Comparison of ENCODE assay signal across 11 mouse cellular contexts in the genomic region with DNA sequence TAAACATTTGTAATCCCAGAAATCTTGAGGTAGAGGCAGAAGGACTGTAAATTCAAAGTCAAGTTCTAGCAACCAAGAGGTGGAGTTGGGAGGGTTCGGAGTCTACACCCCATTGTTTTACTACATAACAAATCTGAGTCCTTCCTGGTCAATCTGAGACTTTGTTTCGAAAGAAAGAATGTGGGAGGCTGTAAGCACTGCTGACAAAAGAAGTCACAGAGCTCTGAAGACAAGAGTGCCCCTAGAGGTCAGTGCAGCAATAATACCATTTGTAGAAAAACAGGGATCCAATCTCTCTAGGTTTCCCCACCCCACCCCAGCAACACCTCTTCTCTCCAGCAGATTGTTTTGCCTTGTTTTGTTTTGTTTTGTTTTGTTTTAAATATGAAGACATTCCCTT. TPM values are rescaled to one million over a fixed set of nuclear protein-coding genes. Genes with fewer than 3 reads are reported as not detected.
DNase-seq lines count a peak whose midpoint lies in the region; ATAC-seq and TF ChIP-seq lines count a peak whose summit lies in the region.
"Had no signal": no experiment of that assay in that cellular context is flagged by ENCODE, and none has a peak within 500 bp of the region (broad histone marks: within the 10 kb centered on the region; RNA-seq: fewer than 3 reads in every experiment).

No protein-coding gene starts in this region.

- peak; percentile 9 to 30 for DNase-seq in kidney, postnatal 36 days
- no peak for DNase-seq in kidney, postnatal 10 days
- peak; percentile 25 for DNase-seq in ES-E14 (ENCODE audit: low read depth, low spot score)
- DNase-seq in brain, adult 2 months (ENCODE audit: low read depth, low spot score), result peak; percentile 8
- no peak for DNase-seq in frontal cortex, postnatal 36 days (ENCODE audit: low spot score in 2 of 2)

- H3K9me3 ChIP-seq in ES-E14 (ENCODE audit: control insufficient read depth, insufficient read depth, low read depth, low read length), result no peaks in the 10 kb centered on the region
- no peaks in the 10 kb centered on the region for H3K9me3 ChIP-seq in midbrain, embryonic 13.5 days
- H3K9me3 ChIP-seq: forebrain, embryonic 12.5 days; hindbrain, embryonic 15.5 days; limb, embryonic 13.5 days had no signal

- no peaks in the 10 kb centered on the region for H3K4me1 ChIP-seq in ES-E14 (ENCODE audit: control insufficient read depth in 2 of 2, insufficient read depth in 2 of 2, low read length in 2 of 2, poor library complexity in 1 of 2)
- H3K4me1 ChIP-seq in midbrain, embryonic 13.5 days (replicated peaks), result no peaks in the 10 kb centered on the region
- H3K4me1 ChIP-seq: forebrain, embryonic 12.5 days; hindbrain, embryonic 15.5 days; limb, embryonic 13.5 days had no signal

- in situ Hi-C loops in ES-E14 (cut with MboI; ENCODE audit: low sequenced_read_pairs in 2 of 2, unreplicated experiment in 2 of 2), result no loop called here

- peak; percentile 96 for ATAC-seq in megakaryocyte progenitor cell, adult 5-6 weeks (replicated peaks; ENCODE audit: poor library complexity)
- ATAC-seq in midbrain, embryonic 13.5 days, result no peak

- 34% methylated on average over 2 of the region's 2 CpGs for WGBS in midbrain, embryonic 13.5 days

- H3K27me3 ChIP-seq in midbrain, embryonic 13.5 days, result no peaks in the 10 kb centered on the region
- H3K27me3 ChIP-seq: forebrain, embryonic 12.5 days; hindbrain, embryonic 15.5 days; limb, embryonic 13.5 days had no signal

- no peak overlapping the region for H3K4me3 ChIP-seq in ES-E14 (ENCODE audit: insufficient read depth in 1 of 2, low read depth in 1 of 2, low read length in 2 of 2, poor library complexity in 1 of 2, severe bottlenecking in 1 of 2)
- no peak overlapping the region for H3K4me3 ChIP-seq in midbrain, embryonic 13.5 days (replicated peaks)
- H3K4me3 ChIP-seq: forebrain, embryonic 12.5 days; hindbrain, embryonic 15.5 days; limb, embryonic 13.5 days had no signal

- no peak overlapping the region for H3K27ac ChIP-seq in ES-E14 (ENCODE audit: insufficient read depth, low read depth, low read length, poor library complexity, severe bottlenecking)
- no peak overlapping the region for H3K27ac ChIP-seq in midbrain, embryonic 13.5 days
- H3K27ac ChIP-seq: forebrain, embryonic 12.5 days; hindbrain, embryonic 15.5 days; limb, embryonic 13.5 days had no signal

- no peaks in the 10 kb centered on the region for H3K36me3 ChIP-seq in ES-E14 (ENCODE audit: control insufficient read depth, insufficient read depth, low read length, poor library complexity, severe bottlenecking)
- H3K36me3 ChIP-seq in midbrain, embryonic 13.5 days, result no peaks in the 10 kb centered on the region
- H3K36me3 ChIP-seq: forebrain, embryonic 12.5 days; hindbrain, embryonic 15.5 days; limb, embryonic 13.5 days had no signal

- no peak overlapping the region for H3K4me2 ChIP-seq in midbrain, embryonic 13.5 days (replicated peaks)
- H3K4me2 ChIP-seq: forebrain, embryonic 12.5 days; hindbrain, embryonic 15.5 days; limb, embryonic 13.5 days had no signal

- no peak overlapping the region for H3K9ac ChIP-seq in ES-E14 (ENCODE audit: insufficient read depth, low read depth, low read length, poor library complexity, severe bottlenecking)
- no peak overlapping the region for H3K9ac ChIP-seq in midbrain, embryonic 13.5 days (replicated peaks)
- H3K9ac ChIP-seq: forebrain, embryonic 12.5 days; hindbrain, embryonic 15.5 days; limb, embryonic 13.5 days had no signal

TF ChIP-seq in ES-E14, 5 proteins besides CTCF, POLR2A, EP300 and RAD21:
- TF ChIP-seq MAFK (IDR thresholded peaks at IDR 0.05; ENCODE audit: insufficient read depth, low read depth, low read length) (no peak), CHD2 (IDR thresholded peaks at IDR 0.05; ENCODE audit: low read depth, low read length) (no peak)

RNA-seq across cellular contexts. Expression of gene Trpv5, which starts 18.2 kb away (rescaled TPM):
- 0.16 and 0.22 TPM in 2 replicates for total RNA-seq in ES-E14 (2012; rRNA removed)
- total RNA-seq in megakaryocyte progenitor cell, adult 5-6 weeks (2015), result 0.10 TPM in 1 of 2 replicates, not detected in the other
- total RNA-seq in megakaryocyte progenitor cell, adult 5-6 weeks (2017), result not detected in 2 replicates
- not detected in 2 replicates for polyA plus RNA-seq in midbrain, embryonic 13.5 days (2015; fragmentation: Nextera tagmentation; extraction: Ambion mirVana)
- polyA plus RNA-seq: forebrain, embryonic 12.5 days; hindbrain, embryonic 15.5 days; limb, embryonic 13.5 days had no signal

RNA-seq across cellular contexts. Expression of gene Llcfc1, which starts 21.9 kb away (rescaled TPM):
- total RNA-seq in ES-E14 (2012; rRNA removed), result not detected in 2 replicates
- not detected in 2 replicates for total RNA-seq in megakaryocyte progenitor cell, adult 5-6 weeks (2015)
- total RNA-seq in megakaryocyte progenitor cell, adult 5-6 weeks (2017), result not detected in 2 replicates
- polyA plus RNA-seq in midbrain, embryonic 13.5 days (2015; fragmentation: Nextera tagmentation; extraction: Ambion mirVana), result not detected in 2 replicates
- polyA plus RNA-seq: forebrain, embryonic 12.5 days; hindbrain, embryonic 15.5 days; limb, embryonic 13.5 days; spleen, adult 2 months had no signal

RNA-seq across cellular contexts. Expression of gene Trpv6, which starts 26.1 kb away (rescaled TPM):
- total RNA-seq in ES-E14 (2012; rRNA removed), result 0.18 TPM in 1 of 2 replicates, not detected in the other
- not detected in 2 replicates for total RNA-seq in megakaryocyte progenitor cell, adult 5-6 weeks (2015)
- total RNA-seq in megakaryocyte progenitor cell, adult 5-6 weeks (2017), result not detected in 2 replicates
- polyA plus RNA-seq in midbrain, embryonic 13.5 days (2015; fragmentation: Nextera tagmentation; extraction: Ambion mirVana), result 0.67 and 0.90 TPM in 2 replicates

RNA-seq across cellular contexts. Expression of gene Kel, which starts 41.8 kb away (rescaled TPM):
- 0.21 and 0.94 TPM in 2 replicates for total RNA-seq in ES-E14 (2012; rRNA removed)
- total RNA-seq in megakaryocyte progenitor cell, adult 5-6 weeks (2015), result 15.2 and 34.6 TPM in 2 replicates
- 4.7 and 9.3 TPM in 2 replicates for total RNA-seq in megakaryocyte progenitor cell, adult 5-6 weeks (2017)
- 0.78 and 1.2 TPM in 2 replicates for polyA plus RNA-seq in midbrain, embryonic 13.5 days (2015; fragmentation: Nextera tagmentation; extraction: Ambion mirVana)

RNA-seq across cellular contexts. Expression of gene Ephb6, which starts 57.0 kb away (rescaled TPM):
- total RNA-seq in ES-E14 (2012; rRNA removed), result 5.4 and 5.8 TPM in 2 replicates
- 0.15 and 4.2 TPM in 2 replicates for total RNA-seq in megakaryocyte progenitor cell, adult 5-6 weeks (2015)
- total RNA-seq in megakaryocyte progenitor cell, adult 5-6 weeks (2017), result 1.7 and 2.6 TPM in 2 replicates
- polyA plus RNA-seq in midbrain, embryonic 13.5 days (2015; fragmentation: Nextera tagmentation; extraction: Ambion mirVana), result 26.6 and 31.2 TPM in 2 replicates

Comparison
In these comparisons a context has a peak if more than half of its experiments do, and no peak if none do; other contexts are left out.
1. DNase-seq: peak in kidney, postnatal 36 days (2 of 2), ES-E14 (single experiment) and brain, adult 2 months (single experiment); none in kidney, postnatal 10 days (single experiment) and frontal cortex, postnatal 36 days (0 of 2).